Mouse (Mus musculus) olfactory bulb, adult 2 months (tissue): ENCODE data around the gene Ankrd66. TPM values are rescaled to one million over a fixed set of nuclear protein-coding genes. Genes with fewer than 3 reads are reported as not detected.

Experiments
- H3K27ac ChIP-seq: fragments of 200-500 bp; 2 replicates; pipeline ENCODE4 v1.5.1; 2012; ENCODE audit warnings: low read depth, low read length; ENCODE audit not compliant: insufficient read depth
- H3K4me1 ChIP-seq: fragments of 200-500 bp; 2 replicates; pipeline ENCODE4 v1.6.1; 2012; ENCODE audit warnings: low read length; ENCODE audit not compliant: control insufficient read depth, insufficient read depth
- H3K4me3 ChIP-seq: fragments of 200-500 bp; 2 replicates; pipeline ENCODE4 v1.5.1; 2012; ENCODE audit warnings: mild to moderate bottlenecking, low read depth, low read length, moderate library complexity; ENCODE audit not compliant: insufficient read depth
- CTCF ChIP-seq: fragments of 200-500 bp; IDR thresholded peaks from 2 replicates; pipeline ENCODE4 v1.5.1; 2012; ENCODE audit warnings: low read depth, mild to moderate bottlenecking, low read length, moderate library complexity; ENCODE audit not compliant: insufficient read depth
- POLR2A ChIP-seq: fragments of 200-500 bp; IDR thresholded peaks from 2 replicates; pipeline ENCODE4 v1.6.1; 2012; ENCODE audit warnings: mild to moderate bottlenecking, low read depth, low read length, moderate library complexity; ENCODE audit not compliant: insufficient read depth
- WGBS: fragments of 180-500 bp; shearing (Covaris S2); methylation state at CpG from one replicate; pipeline ENCODE4 v1.1.7; 2018; 5-methylcytosine and 5-hydroxymethylcytosine counted together
- polyA plus RNA-seq: library from polyadenylated mRNA; stranded (reverse); fragments of >200 nt; gene quantifications from 2 replicates; pipeline ENCODE4 v1.2.4, GENCODE M21; 2012; ENCODE audit warnings: low replicate concordance; ENCODE audit not compliant: missing spikeins, insufficient read depth, insufficient read length

Ankrd66 gene
- polyA plus RNA-seq, 1 experiment, result not detected

GRCm38 (mm10) chr17:43569287-43569686 lies 25.8 kb upstream of the Ankrd66 start:
- no peak overlapping the region for H3K4me3 ChIP-seq
- no peak overlapping the region for H3K27ac ChIP-seq
- H3K4me1 ChIP-seq, result peaks cover 7% of the 10 kb centered on the region; the same call in 1 of the 2 replicates
- 62% methylated on average over 7 of the region's 7 CpGs for WGBS
- TF ChIP-seq POLR2A (no peak), CTCF (no peak)

GRCm38 (mm10) chr17:43567992-43568888 lies 24.8 kb upstream of the Ankrd66 start, which contains the start of gene Pla2g7:
Gene Pla2g7, plus strand, starts transcription at chr17:43568098.
- peaks cover 7% of the 10 kb centered on the region; the same call in 1 of the 2 replicates for H3K4me1 ChIP-seq
- TF ChIP-seq CTCF (no peak), POLR2A (no peak)
- H3K27ac ChIP-seq, result peak within 1 kb of the TSS; percentile 51
- under 1% methylated on average over 34 of the region's 34 CpGs for WGBS
- H3K4me3 ChIP-seq, result peak within 1 kb of the TSS; percentile 46

- Histone ChIP-seq H3K4me3 (no peak overlapping the region), H3K27ac (0 out of 2 replicates have a peak overlapping the region, but pooled peaks have one; percentile 51), H3K4me1 (peaks cover 7% of the 10 kb centered on the region; the same call in 1 of the 2 replicates)
- no peak for TF ChIP-seq POLR2A
- no peak for TF ChIP-seq CTCF
- WGBS, result 10% methylated on average over 12 of the region's 12 CpGs
These were observed 24.2 kb upstream of the Ankrd66 start for GRCm38 (mm10) chr17:43567593-43567991.

- peaks cover 2% of the 10 kb centered on the region; the same call in 1 of the 2 replicates for H3K4me1 ChIP-seq
- no peak for TF ChIP-seq POLR2A
- no peak for TF ChIP-seq CTCF
- no peak overlapping the region for H3K4me3 ChIP-seq
- 93% methylated on average over 7 of the region's 7 CpGs for WGBS
- no peak overlapping the region for H3K27ac ChIP-seq
These were observed 20.0 kb upstream of the Ankrd66 start for GRCm38 (mm10) chr17:43563192-43563987.

GRCm38 (mm10) chr17:43558678-43559077 lies 15.2 kb upstream of the Ankrd66 start:
- TF ChIP-seq CTCF (no peak), POLR2A (no peak)
- H3K4me3 ChIP-seq, result no peak overlapping the region
- H3K4me1 ChIP-seq, result peaks cover 5% of the 10 kb centered on the region
- 69% methylated on average over 3 of the region's 3 CpGs for WGBS
- no peak overlapping the region for H3K27ac ChIP-seq

GRCm38 (mm10) chr17:43557541-43558090 lies 14.2 kb upstream of the Ankrd66 start:
- Histone ChIP-seq H3K4me1 (peaks cover 5% of the 10 kb centered on the region), H3K4me3 (no peak overlapping the region), H3K27ac (no peak overlapping the region)
- no peak for TF ChIP-seq POLR2A
- TF ChIP-seq CTCF, result no peak
- WGBS, result 51% methylated on average over 6 of the region's 6 CpGs

- Histone ChIP-seq H3K4me1 (peaks cover 5% of the 10 kb centered on the region), H3K27ac (no peak overlapping the region), H3K4me3 (no peak overlapping the region)
- WGBS, result 83% methylated on average over 4 of the region's 4 CpGs
- TF ChIP-seq POLR2A, result no peak
These were observed 13.7 kb upstream of the Ankrd66 start for GRCm38 (mm10) chr17:43557104-43557503.

- 89% methylated on average over 12 of the region's 12 CpGs for WGBS
- no peak for TF ChIP-seq CTCF
- no peak for TF ChIP-seq POLR2A
- Histone ChIP-seq H3K27ac (no peak overlapping the region), H3K4me1 (peaks cover 5% of the 10 kb centered on the region), H3K4me3 (no peak overlapping the region)
These were observed 11.3 kb upstream of the Ankrd66 start for GRCm38 (mm10) chr17:43554516-43555403.
